Mouse (Mus musculus) kidney, postnatal 0 days (tissue): Measurements from ENCODE around the gene Gmpr. TPM values are rescaled to one million over a fixed set of nuclear protein-coding genes. Genes with fewer than 3 reads are reported as not detected.
A peak's percentile ranks its signal among the peaks of the same experiment; 100 is the strongest.

Source experiments
- ATAC-seq: fragments of 200-750 bp; cut with Nextera tagmentation; replicated peaks from 2 replicates; pipeline ENCODE4 v1.8.0; 2017; ENCODE audit warnings: low read depth, moderate number of reproducible peaks, moderate TSS enrichment, moderate library complexity; ENCODE audit not compliant: low FRiP score
- DNase-seq: peaks from one replicate; pipeline ENCODE4 v3.0.0-alpha.2; 2016; ENCODE audit warnings: low spot score
- H3K27ac ChIP-seq: fragments of 300-500 bp; sonication (generic); 2 replicates; pipeline ENCODE4 v1.5.1; 2014; ENCODE audit warnings: mild to moderate bottlenecking
- H3K27me3 ChIP-seq: fragments of 300-500 bp; sonication (generic); 2 replicates; pipeline ENCODE4 v1.6.1; 2014; ENCODE audit warnings: low read length, mixed read lengths; ENCODE audit not compliant: insufficient read depth
- H3K36me3 ChIP-seq: fragments of 300-500 bp; sonication (generic); 2 replicates; pipeline ENCODE4 v1.6.1; 2014; ENCODE audit warnings: low read length, mixed read lengths; ENCODE audit not compliant: insufficient read depth
- H3K4me1 ChIP-seq: fragments of 300-500 bp; sonication (generic); replicated peaks from 2 replicates; pipeline ENCODE4 v1.6.1; 2014; ENCODE audit warnings: antibody characterized with exemption, low read length, mixed read lengths; ENCODE audit not compliant: insufficient read depth
- H3K4me2 ChIP-seq: fragments of 300-500 bp; sonication (generic); 2 replicates; pipeline ENCODE4 v1.6.1; 2014; ENCODE audit warnings: mild to moderate bottlenecking, low read length, moderate library complexity, mixed read lengths
- H3K4me3 ChIP-seq: fragments of 300-500 bp; sonication (generic); replicated peaks from 2 replicates; pipeline ENCODE4 v1.5.1; 2014; ENCODE audit warnings: low read depth, low read length
- H3K9ac ChIP-seq: fragments of 300-500 bp; sonication (generic); 2 replicates; pipeline ENCODE4 v1.6.1; 2014; ENCODE audit warnings: low read depth, low read length
- H3K9me3 ChIP-seq: fragments of 300-500 bp; sonication (generic); replicated peaks from 2 replicates; pipeline ENCODE4 v1.6.1; 2016; ENCODE audit warnings: low read length, inconsistent platforms, mixed read lengths
- CTCF ChIP-seq: IDR thresholded peaks from 2 replicates; pipeline ENCODE4 v1.5.1; 2016; ENCODE audit warnings: antibody characterized with exemption, low read depth, mild to moderate bottlenecking, moderate library complexity
- WGBS: fragments of 180-500 bp; shearing (Covaris S2); extraction: QIAGEN DNeasy Blood & Tissue Kit; methylation state at CpG from one replicate; pipeline ENCODE4 v1.1.7; 2014; 5-methylcytosine and 5-hydroxymethylcytosine counted together
- polyA plus RNA-seq: library from polyadenylated mRNA; unstranded; fragments of >200 nt; fragmentation: Nextera tagmentation; extraction: Ambion mirVana; gene quantifications from 2 replicates; pipeline ENCODE4 v1.2.1, GENCODE M21; 2015

Gene Gmpr
- polyA plus RNA-seq, 1 experiment from 2014 or later, result 72.5 TPM

DNA sequence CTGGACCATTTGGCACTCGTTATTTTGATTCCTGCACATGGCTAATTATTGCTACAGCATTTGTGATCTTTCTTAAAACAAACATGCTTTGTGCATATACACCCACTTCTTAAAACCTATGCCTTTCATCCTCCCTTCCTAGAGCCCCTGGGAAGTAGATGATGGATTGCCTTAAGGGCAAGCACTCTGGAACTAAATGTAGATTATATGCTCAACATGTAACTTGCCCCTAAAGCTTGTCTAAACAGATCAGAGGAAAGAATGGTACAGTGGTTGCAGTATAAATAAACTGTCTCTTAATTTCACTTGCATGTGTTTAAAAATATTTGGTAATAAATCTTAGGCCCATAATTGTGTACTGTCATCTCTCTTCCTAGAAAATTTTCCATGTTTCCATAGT is 86.7 kb downstream of the Gmpr start:
- Histone ChIP-seq H3K4me2 (no peak overlapping the region), H3K4me1 (no peaks in the 10 kb centered on the region), H3K4me3 (no peak overlapping the region), H3K36me3 (no peaks in the 10 kb centered on the region), H3K9ac (no peak overlapping the region), H3K9me3 (no peaks in the 10 kb centered on the region), H3K27ac (0 out of 2 replicates have a peak overlapping the region, but pooled peaks have one; percentile 42), H3K27me3 (no peaks in the 10 kb centered on the region)
- WGBS, result 44% methylated on average over 1 of the region's 1 CpGs
- ATAC-seq (no peak), DNase-seq (peak; percentile 80)
- no peak for TF ChIP-seq CTCF

DNA sequence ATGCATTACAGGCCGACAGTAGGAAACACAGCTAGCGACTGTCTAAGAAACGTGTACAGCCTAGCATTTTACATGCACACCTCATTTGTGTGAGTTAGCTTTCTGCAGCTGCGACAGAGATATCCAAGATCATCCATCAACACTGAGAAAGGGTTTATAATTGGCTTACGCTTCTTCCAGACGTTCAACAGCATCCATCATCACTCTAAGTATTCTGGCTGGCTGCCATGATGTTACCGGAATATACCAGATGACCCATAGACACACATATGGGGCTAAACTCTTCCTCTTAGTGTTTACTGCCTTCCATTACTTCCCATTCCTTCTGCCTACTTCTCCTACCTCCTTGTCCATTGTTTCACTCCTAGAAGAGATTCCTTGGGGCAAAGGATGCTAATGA is 88.2 kb downstream of the Gmpr start:
- ATAC-seq, result no peak
- no peak for DNase-seq
- no peak overlapping the region for H3K4me3 ChIP-seq
- no peak for TF ChIP-seq CTCF
- H3K27ac ChIP-seq, result no peak overlapping the region
- H3K27me3 ChIP-seq, result no peaks in the 10 kb centered on the region
- no peaks in the 10 kb centered on the region for H3K4me1 ChIP-seq
- WGBS, result 62% methylated on average over 7 of the region's 7 CpGs
- no peaks in the 10 kb centered on the region for H3K36me3 ChIP-seq
- no peak overlapping the region for H3K9ac ChIP-seq
- H3K4me2 ChIP-seq, result no peak overlapping the region
- H3K9me3 ChIP-seq, result no peaks in the 10 kb centered on the region

DNA sequence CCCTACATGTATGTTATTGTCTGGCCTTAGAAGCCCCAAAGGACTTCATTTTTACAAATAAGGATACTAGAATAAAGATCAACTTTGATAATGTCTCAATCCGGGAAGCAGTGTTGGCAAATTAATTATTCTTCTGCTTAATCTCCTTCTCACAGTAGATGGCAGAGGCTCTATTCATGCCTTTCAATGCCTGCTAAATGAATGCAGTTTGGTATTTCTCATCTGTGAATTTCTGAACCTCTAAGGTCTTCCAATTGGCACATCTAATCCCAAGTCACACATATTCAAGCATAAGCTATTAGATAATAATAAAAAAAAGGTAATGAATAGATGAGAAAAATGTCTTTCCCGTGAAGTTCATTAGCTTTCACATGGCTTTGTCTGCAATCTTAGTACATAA is 92.6 kb downstream of the Gmpr start:
- WGBS, result 91% methylated on average over 2 of the region's 2 CpGs
- Histone ChIP-seq H3K27ac (no peak overlapping the region), H3K36me3 (no peaks in the 10 kb centered on the region), H3K9me3 (no peaks in the 10 kb centered on the region), H3K4me3 (no peak overlapping the region), H3K4me1 (no peaks in the 10 kb centered on the region), H3K4me2 (no peak overlapping the region), H3K9ac (no peak overlapping the region), H3K27me3 (no peaks in the 10 kb centered on the region)
- TF ChIP-seq CTCF, result no peak
- no peak for DNase-seq
- no peak for ATAC-seq

DNA sequence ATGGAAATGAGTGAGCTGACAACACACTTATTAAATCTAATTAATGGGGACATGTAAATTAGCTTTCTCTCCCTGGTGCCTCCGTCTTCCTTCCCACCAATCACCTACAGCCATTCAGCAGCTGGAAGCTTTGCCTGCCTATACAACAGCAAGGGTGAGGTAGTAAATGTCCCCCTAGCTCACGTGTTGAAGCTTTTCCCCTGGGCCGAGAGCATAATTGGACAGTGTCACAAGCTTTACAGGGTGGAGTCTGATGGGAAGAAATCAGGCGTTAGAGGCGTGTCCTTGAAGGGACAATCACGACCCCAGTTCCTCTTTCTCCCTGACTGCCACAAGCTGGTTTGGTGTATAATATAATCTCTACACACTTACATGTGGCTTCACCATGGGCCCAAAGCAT is 93.2 kb downstream of the Gmpr start:
- no peak overlapping the region for H3K4me3 ChIP-seq
- H3K27ac ChIP-seq, result no peak overlapping the region
- no peaks in the 10 kb centered on the region for H3K9me3 ChIP-seq
- DNase-seq, result no peak
- no peak for ATAC-seq
- TF ChIP-seq CTCF, result no peak
- 60% methylated on average over 6 of the region's 6 CpGs for WGBS
- no peaks in the 10 kb centered on the region for H3K36me3 ChIP-seq
- no peak overlapping the region for H3K9ac ChIP-seq
- no peaks in the 10 kb centered on the region for H3K4me1 ChIP-seq
- no peaks in the 10 kb centered on the region for H3K27me3 ChIP-seq
- H3K4me2 ChIP-seq, result no peak overlapping the region

Other genes starting within 250 kb of the Gmpr start
- 7.5 and 8.4 TPM in 2 replicates for gene Mylip, start 117.7 kb upstream of the Gmpr start, polyA plus RNA-seq